Mouse (Mus musculus) liver, embryonic 18 days (tissue): ENCODE data around the gene Shcbp1. TPM values are rescaled to one million over a fixed set of nuclear protein-coding genes. Genes with fewer than 3 reads are reported as not detected.

ENCODE experiments used
- polyA plus RNA-seq: library from polyadenylated mRNA; depleted of rRNA; stranded (reverse); fragments of >200 nt; gene quantifications from 2 replicates; pipeline ENCODE4 v1.2.3, GENCODE M21; 2012; rRNA removed

Gene Shcbp1
- 9.2 and 9.6 TPM in 2 replicates for polyA plus RNA-seq

GRCm38 (mm10) chr8:4779254-4780055 lies at the start of gene Shcbp1:
Gene Shcbp1 (minus strand): TSS chr8:4779567.

Other genes starting within 250 kb of the Shcbp1 start
- 1.7 and 1.9 TPM in 2 replicates for gene Zfp958, start 166.4 kb downstream of the Shcbp1 start, polyA plus RNA-seq